Mouse (Mus musculus): ENCODE results near the gene Szrd1. TPM values are rescaled to one million over a fixed set of nuclear protein-coding genes. Genes with fewer than 3 reads are reported as not detected.

Gene Szrd1
- polyA plus RNA-seq, 1 experiment from 2014 or later, result 48.7 TPM

Other genes starting within 250 kb of the Szrd1 start
- 1.8 and 2.6 TPM in 2 replicates for gene Padi2, start 233.4 kb downstream of the Szrd1 start, polyA plus RNA-seq (2015; fragmentation: Nextera tagmentation; extraction: Ambion mirVana)
- gene Sdhb, start 178.6 kb downstream of the Szrd1 start, polyA plus RNA-seq (2015; fragmentation: Nextera tagmentation; extraction: Ambion mirVana), result 370 and 381 TPM in 2 replicates
- gene Atp13a2, start 152.9 kb downstream of the Szrd1 start, polyA plus RNA-seq (2015; fragmentation: Nextera tagmentation; extraction: Ambion mirVana), result 35.0 and 36.0 TPM in 2 replicates
- gene Mfap2, start 129.4 kb downstream of the Szrd1 start, polyA plus RNA-seq (2015; fragmentation: Nextera tagmentation; extraction: Ambion mirVana), result 496 and 501 TPM in 2 replicates
- gene Crocc, start 79.2 kb downstream of the Szrd1 start, polyA plus RNA-seq (2015; fragmentation: Nextera tagmentation; extraction: Ambion mirVana), result 6.7 and 7.6 TPM in 2 replicates
- gene Necap2, start 61.4 kb downstream of the Szrd1 start, polyA plus RNA-seq (2015; fragmentation: Nextera tagmentation; extraction: Ambion mirVana), result 102 and 110 TPM in 2 replicates
- gene Spata21, start 51.4 kb downstream of the Szrd1 start, polyA plus RNA-seq (2015; fragmentation: Nextera tagmentation; extraction: Ambion mirVana), result 0.16 and 0.62 TPM in 2 replicates
- 19.1 and 22.5 TPM in 2 replicates for gene Fbxo42, start 8.1 kb upstream of the Szrd1 start, polyA plus RNA-seq (2015; fragmentation: Nextera tagmentation; extraction: Ambion mirVana)
- gene Rsg1, start 74.2 kb upstream of the Szrd1 start, polyA plus RNA-seq (2015; fragmentation: Nextera tagmentation; extraction: Ambion mirVana), result 5.9 and 6.0 TPM in 2 replicates
- 19.2 and 20.5 TPM in 2 replicates for gene Arhgef19, start 99.7 kb upstream of the Szrd1 start, polyA plus RNA-seq (2015; fragmentation: Nextera tagmentation; extraction: Ambion mirVana)
- 10.8 and 11.0 TPM in 2 replicates for gene Epha2, start 161.5 kb upstream of the Szrd1 start, polyA plus RNA-seq (2015; fragmentation: Nextera tagmentation; extraction: Ambion mirVana)
- gene Fam131c, start 228.4 kb upstream of the Szrd1 start, polyA plus RNA-seq (2015; fragmentation: Nextera tagmentation; extraction: Ambion mirVana), result 3.1 and 3.6 TPM in 2 replicates

All from lung, embryonic 15.5 days (tissue).